Mouse (Mus musculus) embryonic facial prominence, embryonic 12.5 days (tissue): ENCODE measurements around the gene Nhp2. TPM values are rescaled to one million over a fixed set of nuclear protein-coding genes. Genes with fewer than 3 reads are reported as not detected.
A peak's percentile ranks its signal among the peaks of the same experiment; 100 is the strongest.

Experiments
- ATAC-seq: fragments of 200-750 bp; cut with Nextera tagmentation; 2 replicates; pipeline ENCODE4 v1.8.0; 2017; ENCODE audit not compliant: insufficient number of reproducible peaks, insufficient read depth, low FRiP score, low TSS enrichment
- H3K27ac ChIP-seq: fragments of 300-500 bp; sonication (generic); 2 replicates; pipeline ENCODE4 v1.5.1; 2016; ENCODE audit warnings: mild to moderate bottlenecking
- H3K27me3 ChIP-seq: fragments of 300-500 bp; sonication (generic); 2 replicates; pipeline ENCODE4 v1.6.1; 2016; ENCODE audit warnings: mild to moderate bottlenecking, moderate library complexity
- H3K36me3 ChIP-seq: fragments of 300-500 bp; sonication (generic); 2 replicates; pipeline ENCODE4 v1.6.1; 2016; ENCODE audit warnings: mild to moderate bottlenecking
- H3K4me1 ChIP-seq: fragments of 300-500 bp; sonication (generic); 2 replicates; pipeline ENCODE4 v1.6.1; 2016
- H3K4me2 ChIP-seq: fragments of 300-500 bp; sonication (generic); replicated peaks from 2 replicates; pipeline ENCODE4 v1.6.1; 2016; ENCODE audit warnings: mild to moderate bottlenecking, moderate library complexity
- H3K4me3 ChIP-seq: fragments of 300-500 bp; sonication (generic); 2 replicates; pipeline ENCODE4 v1.5.1; 2016; ENCODE audit warnings: mild to moderate bottlenecking
- H3K9ac ChIP-seq: fragments of 300-500 bp; sonication (generic); 2 replicates; pipeline ENCODE4 v1.6.1; 2016; ENCODE audit warnings: mild to moderate bottlenecking, moderate library complexity
- H3K9me3 ChIP-seq: fragments of 300-500 bp; sonication (generic); 2 replicates; pipeline ENCODE4 v1.6.1; 2016; ENCODE audit warnings: mild to moderate bottlenecking, moderate library complexity
- WGBS: fragments of 180-500 bp; shearing (Covaris S2); methylation state at CpG from one replicate; pipeline ENCODE4 v1.1.7; 2016; 5-methylcytosine and 5-hydroxymethylcytosine counted together
- polyA plus RNA-seq: library from polyadenylated mRNA; unstranded; fragments of >200 nt; fragmentation: Nextera tagmentation; extraction: Ambion mirVana; gene quantifications from 2 replicates; pipeline ENCODE4 v1.2.1, GENCODE M21; 2016

Gene Nhp2
- polyA plus RNA-seq, 1 experiment from 2014 or later = 141 TPM

DNA sequence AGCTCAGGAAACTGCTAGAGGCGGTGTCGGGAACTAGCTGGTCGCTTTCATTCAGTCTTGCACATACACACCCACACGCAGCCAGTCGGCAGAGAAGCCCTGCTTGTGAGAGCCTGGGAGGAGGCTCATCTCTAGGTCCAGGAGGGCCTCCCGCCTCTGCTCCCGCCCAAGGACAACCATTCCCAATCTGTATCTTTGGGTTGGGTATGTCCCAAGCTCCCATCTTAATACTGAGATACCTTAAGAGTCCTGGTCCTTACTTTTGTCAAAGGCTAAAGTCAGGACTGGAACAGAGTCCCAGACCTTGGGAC, 30.3 kb downstream of the Nhp2 start:
- H3K4me1 ChIP-seq = peaks cover 23% of the 10 kb centered on the region
- 4% methylated on average over 7 of the region's 7 CpGs for WGBS
- H3K36me3 ChIP-seq = no peaks in the 10 kb centered on the region

DNA sequence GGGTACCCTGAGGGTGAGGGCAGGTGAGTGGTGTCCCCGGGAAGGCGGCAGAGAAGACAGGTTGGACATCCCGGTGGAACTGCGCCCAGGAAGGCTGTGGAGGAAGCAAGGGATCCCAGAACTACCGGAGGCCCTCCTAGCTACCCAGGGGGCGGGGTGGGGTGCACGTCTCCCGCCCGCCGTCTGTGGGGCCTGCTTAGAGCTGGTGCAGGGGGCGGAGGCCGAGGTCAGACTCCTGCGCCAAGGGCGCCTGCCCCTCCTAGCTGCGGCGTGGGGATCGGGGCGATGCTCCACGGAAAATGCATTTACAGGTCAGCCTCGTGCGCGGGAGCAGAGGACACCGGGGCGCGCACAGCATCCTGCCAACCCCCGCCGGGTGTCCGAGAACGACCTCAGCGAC, 30.7 kb downstream of the Nhp2 start:
- Histone ChIP-seq H3K9ac (peak overlapping the region; percentile 71), H3K4me1 (peaks cover 23% of the 10 kb centered on the region), H3K9me3 (no peaks in the 10 kb centered on the region), H3K4me3 (peak overlapping the region; percentile 52), H3K27me3 (peaks cover 6% of the 10 kb centered on the region; the same call in 1 of the 2 replicates), H3K27ac (peak overlapping the region; percentile 26; the same call in 1 of the 2 replicates), H3K36me3 (no peaks in the 10 kb centered on the region), H3K4me2 (peak overlapping the region; percentile 93)
- ATAC-seq = no peak
- WGBS = 1% methylated on average over 30 of the region's 30 CpGs

More for the DNA sequence above, 30.3 kb downstream of the Nhp2 start:
- Histone ChIP-seq H3K9me3 (no peaks in the 10 kb centered on the region), H3K4me2 (peak overlapping the region; percentile 93), H3K27ac (0 out of 2 replicates have a peak overlapping the region, but pooled peaks have one; percentile 26), H3K4me3 (peak overlapping the region; percentile 52), H3K9ac (peak overlapping the region; percentile 71), H3K27me3 (peaks cover 6% of the 10 kb centered on the region; the same call in 1 of the 2 replicates)
- ATAC-seq = no peak

DNA sequence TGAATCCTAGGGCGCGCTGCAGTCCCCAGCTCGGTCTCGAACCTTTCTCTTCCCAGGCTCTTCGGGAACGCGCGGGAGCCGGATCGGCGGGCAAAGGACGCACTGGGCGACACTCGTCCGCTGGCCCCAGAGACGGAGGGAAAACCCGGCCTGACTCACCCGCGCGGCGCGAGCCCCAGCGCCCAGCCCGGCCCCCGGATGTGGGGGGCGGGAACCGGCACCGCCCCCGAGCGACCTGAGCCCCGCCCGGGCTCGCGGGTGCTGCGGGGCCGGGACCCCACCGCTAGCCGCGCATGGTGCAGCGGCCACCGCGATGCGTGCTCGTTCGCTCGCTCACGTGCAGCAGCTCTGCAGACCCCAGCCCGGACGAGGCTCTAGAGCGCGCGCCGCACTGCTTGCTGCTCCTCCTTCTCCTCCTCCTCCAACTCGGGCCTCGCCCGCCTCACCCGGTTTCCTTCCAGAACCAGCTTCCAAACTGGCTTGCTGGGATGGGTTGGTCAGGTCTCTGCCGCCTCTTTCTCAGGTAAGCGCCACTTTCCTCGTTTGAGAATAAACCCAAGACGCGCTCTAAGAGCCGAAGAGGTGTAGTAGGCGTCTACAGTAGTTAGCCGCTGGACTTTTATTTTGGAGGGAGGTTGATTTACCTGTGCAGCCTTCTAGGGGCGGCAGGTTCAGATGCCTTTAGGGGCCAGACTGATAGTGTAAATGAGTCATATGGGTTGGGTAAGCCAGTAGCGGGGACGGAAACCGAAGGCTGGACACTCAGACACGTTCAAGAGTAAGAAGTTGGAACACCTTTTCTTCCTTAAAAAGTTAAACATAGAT, 31.4 kb downstream of the Nhp2 start, which contains the start of the genes N4bp3 and D930048N14Rik:
TSS of gene N4bp3 (minus strand) at position 152 of the 825 bp plus-strand sequence.
TSS of gene D930048N14Rik (plus strand) at position 264 of the 825 bp plus-strand sequence.
- Histone ChIP-seq H3K36me3 (no peaks in the 10 kb centered on the region), H3K9me3 (no peaks in the 10 kb centered on the region), H3K27ac (peak within 1 kb of the TSS; percentile 57), H3K4me2 (peak within 1 kb of the TSS; percentile 93), H3K4me3 (peak within 1 kb of the TSS; percentile 52), H3K9ac (peak within 1 kb of the TSS; percentile 71), H3K4me1 (peaks cover 23% of the 10 kb centered on the region), H3K27me3 (peaks cover 6% of the 10 kb centered on the region; the same call in 1 of the 2 replicates)
- WGBS = under 1% methylated on average over 68 of the region's 70 CpGs
- no peak for ATAC-seq

DNA sequence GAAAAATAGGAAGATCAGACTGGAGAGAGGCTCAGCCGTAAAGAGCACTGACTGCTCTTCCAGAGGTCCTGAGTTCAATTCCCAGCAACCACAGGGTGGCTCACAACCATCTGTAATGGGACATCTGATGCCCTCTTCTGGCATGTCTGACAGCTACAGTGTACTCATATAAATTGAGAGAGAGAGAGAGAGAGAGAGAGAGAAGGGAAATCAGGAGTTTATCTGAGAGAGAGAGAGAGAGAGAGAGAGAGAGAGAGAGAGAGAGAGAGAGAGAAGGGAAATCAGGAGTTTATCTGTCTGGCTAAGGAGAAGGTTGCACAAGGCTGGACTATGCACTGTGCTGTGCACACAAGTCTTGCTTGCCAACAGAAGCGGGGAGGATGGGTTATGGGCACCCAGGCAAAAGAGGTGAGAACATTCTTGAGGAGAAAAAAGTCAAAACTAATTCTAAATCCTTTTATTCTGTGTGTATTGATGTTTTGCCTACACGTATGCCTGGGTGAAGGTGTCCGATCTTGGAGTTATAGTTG, 33.4 kb downstream of the Nhp2 start:
- no peak overlapping the region for H3K27ac ChIP-seq
- H3K4me2 ChIP-seq = no peak overlapping the region
- no peaks in the 10 kb centered on the region for H3K36me3 ChIP-seq
- peaks cover 6% of the 10 kb centered on the region; the same call in 1 of the 2 replicates for H3K27me3 ChIP-seq
- no peak for ATAC-seq
- H3K9me3 ChIP-seq = no peaks in the 10 kb centered on the region
- H3K4me1 ChIP-seq = peaks cover 24% of the 10 kb centered on the region
- WGBS = 88% methylated on average over 4 of the region's 4 CpGs
- H3K4me3 ChIP-seq = no peak overlapping the region
- no peak overlapping the region for H3K9ac ChIP-seq

DNA sequence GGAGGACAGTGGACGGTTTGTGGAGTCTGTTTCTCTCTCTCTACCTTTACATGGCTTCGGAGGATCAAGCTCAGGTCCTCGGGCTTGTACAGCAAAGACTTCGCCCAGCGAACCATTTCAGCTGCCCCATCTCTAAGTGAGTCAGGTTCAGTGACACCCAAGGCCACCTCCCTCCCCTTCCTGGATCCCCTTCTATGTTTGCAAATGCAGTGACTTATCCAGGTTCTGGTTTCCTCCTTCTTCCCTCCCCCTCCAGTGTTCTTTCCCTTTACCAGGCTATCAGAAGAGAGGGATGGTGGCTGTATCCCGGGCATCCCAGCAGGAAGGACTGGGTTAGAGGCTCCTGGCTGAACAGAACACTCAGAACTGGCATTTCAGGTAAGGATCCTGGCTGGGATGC, 34.2 kb downstream of the Nhp2 start:
- Histone ChIP-seq H3K9me3 (no peaks in the 10 kb centered on the region), H3K4me3 (no peak overlapping the region), H3K9ac (no peak overlapping the region), H3K27me3 (peaks cover 6% of the 10 kb centered on the region; the same call in 1 of the 2 replicates), H3K4me2 (no peak overlapping the region), H3K27ac (no peak overlapping the region), H3K36me3 (no peaks in the 10 kb centered on the region), H3K4me1 (peaks cover 27% of the 10 kb centered on the region)
- 85% methylated on average over 6 of the region's 6 CpGs for WGBS
- no peak for ATAC-seq

DNA sequence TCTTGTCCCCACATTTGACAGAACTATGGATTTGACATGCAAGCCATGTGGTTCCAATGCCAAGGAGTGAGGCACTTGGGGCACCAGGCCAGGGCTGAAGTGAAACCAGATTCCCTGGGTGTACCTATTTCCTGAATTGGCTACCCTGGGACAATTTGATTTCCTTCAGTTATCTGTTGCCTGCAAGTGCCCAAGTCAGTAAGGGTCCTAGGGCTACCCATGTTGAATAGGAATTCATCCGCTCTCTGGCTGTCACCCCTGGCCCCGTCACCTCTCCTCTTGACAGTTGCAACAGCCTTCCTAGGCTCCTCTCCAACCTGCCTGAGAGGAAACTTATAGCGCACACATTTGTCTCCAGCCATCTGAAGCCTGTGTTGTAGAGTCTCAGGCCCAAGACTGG, 35.4 kb downstream of the Nhp2 start:
- Histone ChIP-seq H3K4me1 (peaks cover 22% of the 10 kb centered on the region), H3K36me3 (no peaks in the 10 kb centered on the region)
- 85% methylated on average over 3 of the region's 3 CpGs for WGBS

DNA sequence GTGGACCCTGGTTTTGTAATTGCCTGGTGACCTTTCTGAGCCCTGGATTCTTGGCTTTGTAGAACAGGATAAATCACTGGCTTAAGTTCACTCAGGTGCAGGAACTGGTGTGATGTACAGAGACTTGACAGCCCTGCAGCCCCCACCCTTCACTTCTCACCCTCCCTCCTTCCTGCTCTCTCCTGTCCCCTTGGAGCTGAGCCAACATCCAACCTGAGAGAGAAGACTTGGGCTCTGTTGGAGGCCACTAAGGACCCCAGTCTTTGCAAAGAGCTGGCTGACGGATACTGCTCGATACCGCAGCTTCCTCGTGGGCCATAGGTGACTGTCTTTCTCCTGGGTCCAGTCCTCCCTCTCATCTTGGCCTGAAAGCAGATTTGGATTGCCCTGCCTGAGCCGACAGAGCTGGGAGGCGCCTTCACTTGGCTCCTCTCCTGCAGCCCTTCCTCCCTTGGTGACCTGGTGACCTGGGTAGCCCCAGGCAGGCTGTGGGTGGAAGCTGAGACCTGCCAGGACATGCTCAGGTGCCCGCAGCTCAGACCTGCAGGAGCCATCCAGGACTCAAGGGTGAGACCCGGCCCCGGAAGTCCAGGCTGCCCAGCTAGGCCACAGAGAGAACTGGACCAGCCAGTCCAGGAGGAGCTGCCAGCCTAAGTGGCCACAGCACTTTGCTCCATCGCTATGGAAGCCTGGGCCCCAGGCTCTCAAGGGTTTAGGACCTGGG, 37.4 kb downstream of the Nhp2 start:
- Histone ChIP-seq H3K27ac (no peak overlapping the region), H3K9ac (no peak overlapping the region), H3K36me3 (no peaks in the 10 kb centered on the region), H3K27me3 (no peaks in the 10 kb centered on the region), H3K9me3 (no peaks in the 10 kb centered on the region), H3K4me2 (no peak overlapping the region), H3K4me1 (peaks cover 15% of the 10 kb centered on the region), H3K4me3 (no peak overlapping the region)
- 76% methylated on average over 10 of the region's 10 CpGs for WGBS
- ATAC-seq = no peak

More for the DNA sequence above, 35.4 kb downstream of the Nhp2 start:
- no peaks in the 10 kb centered on the region for H3K9me3 ChIP-seq
- no peak for ATAC-seq
- peaks cover 6% of the 10 kb centered on the region; the same call in 1 of the 2 replicates for H3K27me3 ChIP-seq
- H3K9ac ChIP-seq = no peak overlapping the region
- H3K4me2 ChIP-seq = no peak overlapping the region
- no peak overlapping the region for H3K4me3 ChIP-seq
- no peak overlapping the region for H3K27ac ChIP-seq

DNA sequence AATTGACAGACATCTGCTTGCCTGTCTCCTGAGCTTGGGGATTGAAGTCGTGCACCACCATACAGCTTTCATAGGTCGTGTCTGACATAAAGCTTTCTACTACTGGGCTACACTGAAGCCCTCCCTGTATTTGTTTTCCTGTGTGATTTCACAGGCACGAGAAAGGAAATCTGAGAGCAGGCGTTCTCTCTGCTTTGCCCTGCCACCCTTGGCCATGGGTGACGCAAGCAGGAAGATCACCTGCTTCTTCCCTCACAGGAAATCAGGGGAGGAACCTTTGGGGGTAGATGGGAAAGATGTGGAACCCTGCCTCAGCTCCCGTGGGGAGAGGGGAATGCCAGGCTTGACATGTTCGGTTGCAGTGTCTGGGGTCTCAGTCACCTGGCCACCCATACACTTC, 38.8 kb downstream of the Nhp2 start:
- Histone ChIP-seq H3K36me3 (no peaks in the 10 kb centered on the region), H3K4me2 (0 out of 2 replicates have a peak overlapping the region, but pooled peaks have one; percentile 2), H3K4me3 (no peak overlapping the region), H3K9ac (no peak overlapping the region), H3K27me3 (no peaks in the 10 kb centered on the region), H3K27ac (peak overlapping the region; percentile 42; the same call in 1 of the 2 replicates), H3K4me1 (peaks cover 15% of the 10 kb centered on the region), H3K9me3 (no peaks in the 10 kb centered on the region)
- WGBS = 39% methylated on average over 7 of the region's 7 CpGs
- no peak for ATAC-seq

DNA sequence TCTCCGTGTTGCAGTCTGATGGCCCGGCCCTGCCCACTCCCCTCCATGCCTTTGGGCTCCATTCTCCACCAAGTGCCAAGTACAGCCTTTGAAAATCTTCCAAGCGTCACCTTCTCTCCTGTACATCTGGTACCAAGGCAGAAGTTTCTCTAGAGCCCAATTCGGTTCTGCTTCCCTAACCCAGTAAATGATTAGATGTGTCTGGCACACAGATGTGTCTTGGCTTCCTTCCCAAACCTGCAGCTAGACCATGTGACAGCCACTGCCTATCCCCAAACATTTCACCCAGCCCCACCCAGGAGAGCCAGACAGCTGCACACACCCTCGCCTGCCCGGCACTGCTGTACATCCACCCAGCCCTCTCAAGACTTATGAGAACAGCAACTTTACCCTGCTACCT, 39.2 kb downstream of the Nhp2 start:
- H3K27ac ChIP-seq = peak overlapping the region; percentile 42; the same call in 1 of the 2 replicates
- H3K4me3 ChIP-seq = no peak overlapping the region
- H3K9ac ChIP-seq = no peak overlapping the region
- no peaks in the 10 kb centered on the region for H3K36me3 ChIP-seq
- H3K27me3 ChIP-seq = no peaks in the 10 kb centered on the region
- H3K9me3 ChIP-seq = no peaks in the 10 kb centered on the region
- 57% methylated on average over 6 of the region's 6 CpGs for WGBS
- H3K4me2 ChIP-seq = 0 out of 2 replicates have a peak overlapping the region, but pooled peaks have one; percentile 5
- peaks cover 15% of the 10 kb centered on the region for H3K4me1 ChIP-seq
- peak; percentile 38; the same call in 1 of the 2 replicates for ATAC-seq

DNA sequence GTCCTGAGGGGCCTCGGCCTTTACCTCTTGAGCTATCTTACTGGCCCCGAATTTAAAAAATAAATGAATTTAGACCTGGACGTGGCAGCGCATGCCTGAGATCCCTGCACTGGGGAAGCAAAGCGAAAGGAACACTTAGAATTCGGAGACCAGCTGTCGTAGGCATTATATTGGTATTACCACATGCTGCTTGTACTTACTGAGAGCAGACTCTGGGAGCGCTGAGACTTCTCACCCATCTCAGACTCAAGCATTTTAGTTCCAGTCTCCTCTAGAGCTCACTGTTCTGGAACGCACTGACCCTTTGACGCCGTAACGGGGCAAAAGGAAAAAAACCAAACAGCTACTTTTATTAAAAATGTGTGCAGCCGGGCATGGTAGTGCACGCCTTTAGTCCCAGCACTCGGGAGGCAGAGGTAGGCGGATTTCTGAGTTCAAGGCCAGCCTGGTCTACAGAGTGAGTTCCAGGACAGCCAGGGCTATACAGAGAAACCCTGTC, 42.4 kb downstream of the Nhp2 start:
- Histone ChIP-seq H3K4me3 (no peak overlapping the region), H3K9me3 (no peaks in the 10 kb centered on the region), H3K9ac (no peak overlapping the region), H3K4me2 (no peak overlapping the region), H3K27ac (no peak overlapping the region), H3K27me3 (no peaks in the 10 kb centered on the region), H3K36me3 (no peaks in the 10 kb centered on the region), H3K4me1 (peaks cover 15% of the 10 kb centered on the region)
- WGBS = 81% methylated on average over 16 of the region's 16 CpGs
- ATAC-seq = no peak

DNA sequence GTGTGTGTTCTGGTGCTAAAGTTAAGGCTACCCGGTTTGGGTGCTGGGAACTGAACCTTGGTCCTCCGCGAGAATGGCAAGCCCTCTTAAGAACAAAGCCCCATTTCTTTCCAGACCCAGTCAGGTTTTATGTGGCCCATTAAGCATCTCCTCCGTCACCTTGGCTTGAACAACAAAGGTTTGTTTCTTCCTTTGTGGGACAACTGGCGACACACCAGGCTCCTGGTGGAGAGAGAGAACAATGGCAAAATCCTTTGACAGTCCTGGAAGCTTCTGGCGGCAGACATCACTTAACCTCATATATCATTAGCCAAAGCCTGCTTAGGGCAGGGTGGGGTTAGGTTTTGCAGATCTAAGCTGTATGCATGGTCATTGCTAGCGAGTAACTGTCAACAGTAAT, 43.1 kb downstream of the Nhp2 start:
- WGBS = 81% methylated on average over 7 of the region's 7 CpGs
- H3K9me3 ChIP-seq = no peaks in the 10 kb centered on the region
- H3K4me2 ChIP-seq = no peak overlapping the region
- no peak overlapping the region for H3K9ac ChIP-seq
- H3K27ac ChIP-seq = no peak overlapping the region
- H3K36me3 ChIP-seq = no peaks in the 10 kb centered on the region
- no peak overlapping the region for H3K4me3 ChIP-seq
- ATAC-seq = no peak
- no peaks in the 10 kb centered on the region for H3K27me3 ChIP-seq
- peaks cover 15% of the 10 kb centered on the region for H3K4me1 ChIP-seq
